ENCODE assay signal across 23 mouse cellular contexts in genomic region chr7:29251166-29251565, GRCm38 (mm10). TPM values are rescaled to one million over a fixed set of nuclear protein-coding genes. Genes with fewer than 3 reads are reported as not detected.
DNase-seq lines count a peak whose midpoint lies in the region; ATAC-seq lines count a peak whose summit lies in the region.
"Had no signal": no experiment of that assay in that cellular context is flagged by ENCODE, and none has a peak within 500 bp of the region (broad histone marks: within the 10 kb centered on the region; RNA-seq: fewer than 3 reads in every experiment).

No protein-coding gene starts in this region.

- WGBS in large intestine, adult 2 months: 22% methylated on average over 3 of the region's 3 CpGs
- 90% methylated on average over 3 of the region's 3 CpGs for WGBS in forebrain, embryonic 16.5 days
- 78% methylated on average over 3 of the region's 3 CpGs for WGBS in kidney, embryonic 15.5 days

- ATAC-seq in forebrain, embryonic 16.5 days: no peak
- no peak for ATAC-seq in kidney, embryonic 15.5 days (replicated peaks; ENCODE audit: low FRiP score)
- ATAC-seq: midbrain, embryonic 13.5 days had no signal

- no peak overlapping the region for H3K27ac ChIP-seq in forebrain, embryonic 16.5 days (ENCODE audit: low read length)
- no peak overlapping the region for H3K27ac ChIP-seq in kidney, embryonic 15.5 days
- H3K27ac ChIP-seq: embryonic facial prominence, embryonic 15.5 days; forebrain, embryonic 10.5 days; heart, embryonic 10.5 days; hindbrain, embryonic 14.5 days; limb, embryonic 10.5 days; liver, embryonic 13.5 days; lung, embryonic 15.5 days; macrophage; midbrain, embryonic 13.5 days; neural tube, embryonic 15.5 days had no signal

- H3K4me2 ChIP-seq in forebrain, embryonic 16.5 days (ENCODE audit: low read length): no peak overlapping the region
- no peak overlapping the region for H3K4me2 ChIP-seq in kidney, embryonic 15.5 days
- H3K4me2 ChIP-seq: embryonic facial prominence, embryonic 15.5 days; hindbrain, embryonic 14.5 days; liver, embryonic 13.5 days; lung, embryonic 15.5 days; midbrain, embryonic 13.5 days; neural tube, embryonic 15.5 days had no signal

- peaks cover 5% of the 10 kb centered on the region; the same call in 1 of the 2 replicates for H3K27me3 ChIP-seq in forebrain, embryonic 16.5 days (replicated peaks; ENCODE audit: control insufficient read depth, insufficient read depth, low read length)
- H3K27me3 ChIP-seq in kidney, embryonic 15.5 days: peaks cover 8% of the 10 kb centered on the region; the same call in 1 of the 2 replicates
- H3K27me3 ChIP-seq: embryonic facial prominence, embryonic 15.5 days; liver, embryonic 13.5 days; lung, embryonic 15.5 days had no signal

- no peaks in the 10 kb centered on the region for H3K36me3 ChIP-seq in forebrain, embryonic 16.5 days (ENCODE audit: control insufficient read depth, insufficient read depth)
- H3K36me3 ChIP-seq in kidney, embryonic 15.5 days: peaks cover 19% of the 10 kb centered on the region; the same call in 1 of the 2 replicates
- H3K36me3 ChIP-seq: liver, embryonic 13.5 days had no signal

- H3K9ac ChIP-seq in forebrain, embryonic 16.5 days (replicated peaks; ENCODE audit: low read depth, low read length): no peak overlapping the region
- no peak overlapping the region for H3K9ac ChIP-seq in kidney, embryonic 15.5 days
- H3K9ac ChIP-seq: embryonic facial prominence, embryonic 15.5 days; hindbrain, embryonic 14.5 days; liver, embryonic 13.5 days; lung, embryonic 15.5 days; midbrain, embryonic 13.5 days; neural tube, embryonic 15.5 days had no signal

- H3K4me1 ChIP-seq in forebrain, embryonic 16.5 days (replicated peaks; ENCODE audit: control insufficient read depth, insufficient read depth, low read length): peaks cover 5% of the 10 kb centered on the region; the same call in 1 of the 2 replicates
- peaks cover 42% of the 10 kb centered on the region for H3K4me1 ChIP-seq in kidney, embryonic 15.5 days

- H3K9me3 ChIP-seq in forebrain, embryonic 16.5 days (ENCODE audit: control insufficient read depth, low read length): no peaks in the 10 kb centered on the region
- no peaks in the 10 kb centered on the region for H3K9me3 ChIP-seq in kidney, embryonic 15.5 days (replicated peaks)
- H3K9me3 ChIP-seq: embryonic facial prominence, embryonic 15.5 days; forebrain, embryonic 10.5 days; heart, embryonic 10.5 days; limb, embryonic 10.5 days; liver, embryonic 13.5 days; lung, embryonic 15.5 days; midbrain, embryonic 13.5 days; neural tube, embryonic 15.5 days had no signal

- DNase-seq in urinary bladder, postnatal 36 days (ENCODE audit: low spot score in 2 of 2): peak; percentile 65 to 73
- DNase-seq in urinary bladder, postnatal 25 days (ENCODE audit: low spot score): no peak
- peak; percentile 92 for DNase-seq in large intestine, adult 2 months (ENCODE audit: low read depth, low spot score)
- DNase-seq in thymus, postnatal 0 days (ENCODE audit: low spot score): peak; percentile 74
- no peak for DNase-seq in frontal cortex, postnatal 14 days (ENCODE audit: low spot score in 2 of 2)
- DNase-seq: B cell, adult 2 months; cerebellum, adult 9-11 months; embryo, embryonic 11 days; gastrocnemius, postnatal 14 days; heart, postnatal 14 days; kidney, adult 8-10 months; liver, embryonic 13.5 days had no signal

- H3K4me3 ChIP-seq in forebrain, embryonic 16.5 days (replicated peaks; ENCODE audit: low read length): no peak overlapping the region
- H3K4me3 ChIP-seq in kidney, embryonic 15.5 days (replicated peaks): no peak overlapping the region
- H3K4me3 ChIP-seq: embryonic facial prominence, embryonic 15.5 days; forebrain, embryonic 10.5 days; heart, embryonic 10.5 days; limb, embryonic 10.5 days; liver, embryonic 13.5 days; lung, embryonic 15.5 days; midbrain, embryonic 13.5 days; neural tube, embryonic 15.5 days had no signal

RNA-seq across cellular contexts. Expression of gene 2200002D01Rik, which starts 2.9 kb away (rescaled TPM):
- 527 and 553 TPM in 2 replicates for polyA plus RNA-seq in large intestine, adult 2 months (2012; rRNA removed)
- 7.8 and 9.6 TPM in 2 replicates for polyA plus RNA-seq in thymus, postnatal 0 days (2015; fragmentation: Nextera tagmentation; extraction: Ambion mirVana)
- 0.65 and 1.5 TPM in 2 replicates for polyA plus RNA-seq in forebrain, embryonic 16.5 days (2015; fragmentation: Nextera tagmentation; extraction: Ambion mirVana)
- 7.6 and 11.2 TPM in 2 replicates for polyA plus RNA-seq in kidney, embryonic 15.5 days (2015; fragmentation: Nextera tagmentation; extraction: Ambion mirVana)
- polyA plus RNA-seq: macrophage had no signal

RNA-seq across cellular contexts. Expression of gene Yif1b, which starts 13.0 kb away (rescaled TPM):
- polyA plus RNA-seq in large intestine, adult 2 months (2012; rRNA removed): 49.5 and 53.2 TPM in 2 replicates
- 76.4 and 79.3 TPM in 2 replicates for polyA plus RNA-seq in thymus, postnatal 0 days (2015; fragmentation: Nextera tagmentation; extraction: Ambion mirVana)
- 76.3 and 81.0 TPM in 2 replicates for polyA plus RNA-seq in forebrain, embryonic 16.5 days (2015; fragmentation: Nextera tagmentation; extraction: Ambion mirVana)
- polyA plus RNA-seq in kidney, embryonic 15.5 days (2015; fragmentation: Nextera tagmentation; extraction: Ambion mirVana): 122 and 123 TPM in 2 replicates

RNA-seq across cellular contexts. Expression of gene Kcnk6, which starts 18.9 kb away (rescaled TPM):
- polyA plus RNA-seq in large intestine, adult 2 months (2012; rRNA removed): 26.5 and 33.1 TPM in 2 replicates
- 1.2 and 1.5 TPM in 2 replicates for polyA plus RNA-seq in thymus, postnatal 0 days (2015; fragmentation: Nextera tagmentation; extraction: Ambion mirVana)
- polyA plus RNA-seq in forebrain, embryonic 16.5 days (2015; fragmentation: Nextera tagmentation; extraction: Ambion mirVana): 0.61 and 1.1 TPM in 2 replicates
- polyA plus RNA-seq in kidney, embryonic 15.5 days (2015; fragmentation: Nextera tagmentation; extraction: Ambion mirVana): 1.6 and 1.7 TPM in 2 replicates

RNA-seq across cellular contexts. Expression of gene Spint2, which starts 30.5 kb away (rescaled TPM):
- 1,158 and 1,420 TPM in 2 replicates for polyA plus RNA-seq in large intestine, adult 2 months (2012; rRNA removed)
- polyA plus RNA-seq in thymus, postnatal 0 days (2015; fragmentation: Nextera tagmentation; extraction: Ambion mirVana): 571 and 608 TPM in 2 replicates
- 39.9 and 50.9 TPM in 2 replicates for polyA plus RNA-seq in forebrain, embryonic 16.5 days (2015; fragmentation: Nextera tagmentation; extraction: Ambion mirVana)
- polyA plus RNA-seq in kidney, embryonic 15.5 days (2015; fragmentation: Nextera tagmentation; extraction: Ambion mirVana): 236 and 245 TPM in 2 replicates

RNA-seq across cellular contexts. Expression of gene Catsperg1, which starts 37.3 kb away (rescaled TPM):
- 0.56 and 0.80 TPM in 2 replicates for polyA plus RNA-seq in large intestine, adult 2 months (2012; rRNA removed)
- polyA plus RNA-seq in thymus, postnatal 0 days (2015; fragmentation: Nextera tagmentation; extraction: Ambion mirVana): 0.27 and 0.35 TPM in 2 replicates
- 1.3 and 2.5 TPM in 2 replicates for polyA plus RNA-seq in forebrain, embryonic 16.5 days (2015; fragmentation: Nextera tagmentation; extraction: Ambion mirVana)
- 0.96 and 1.1 TPM in 2 replicates for polyA plus RNA-seq in kidney, embryonic 15.5 days (2015; fragmentation: Nextera tagmentation; extraction: Ambion mirVana)

Comparison
In these comparisons a context has a peak if more than half of its experiments do, and no peak if none do; other contexts are left out.
1. DNase-seq: peak in urinary bladder, postnatal 36 days (2 of 2), large intestine, adult 2 months (single experiment) and thymus, postnatal 0 days (single experiment); none in urinary bladder, postnatal 25 days (single experiment) and frontal cortex, postnatal 14 days (0 of 2).
2. RNA of gene 2200002D01Rik, which starts 2.9 kb away (polyA plus RNA-seq): 527 to 553 TPM in large intestine, adult 2 months; 7.8 to 9.6 TPM in thymus, postnatal 0 days, 7.6 to 11.2 TPM in kidney, embryonic 15.5 days and 0.65 to 1.5 TPM in forebrain, embryonic 16.5 days; every median in the first group is over 10 times any median in the second.
3. RNA of gene Kcnk6, which starts 18.9 kb away (polyA plus RNA-seq): 26.5 to 33.1 TPM in large intestine, adult 2 months; 1.6 to 1.7 TPM in kidney, embryonic 15.5 days, 1.2 to 1.5 TPM in thymus, postnatal 0 days and 0.61 to 1.1 TPM in forebrain, embryonic 16.5 days; every median in the first group is over 10 times any median in the second.